Mouse (Mus musculus): Measurements from ENCODE around the gene Ppp2r5a. TPM values are rescaled to one million over a fixed set of nuclear protein-coding genes. Genes with fewer than 3 reads are reported as not detected.

The Ppp2r5a gene
- total RNA-seq, 2 experiments from 2014 or later, result 90.7 to 95.0 TPM

DNA sequence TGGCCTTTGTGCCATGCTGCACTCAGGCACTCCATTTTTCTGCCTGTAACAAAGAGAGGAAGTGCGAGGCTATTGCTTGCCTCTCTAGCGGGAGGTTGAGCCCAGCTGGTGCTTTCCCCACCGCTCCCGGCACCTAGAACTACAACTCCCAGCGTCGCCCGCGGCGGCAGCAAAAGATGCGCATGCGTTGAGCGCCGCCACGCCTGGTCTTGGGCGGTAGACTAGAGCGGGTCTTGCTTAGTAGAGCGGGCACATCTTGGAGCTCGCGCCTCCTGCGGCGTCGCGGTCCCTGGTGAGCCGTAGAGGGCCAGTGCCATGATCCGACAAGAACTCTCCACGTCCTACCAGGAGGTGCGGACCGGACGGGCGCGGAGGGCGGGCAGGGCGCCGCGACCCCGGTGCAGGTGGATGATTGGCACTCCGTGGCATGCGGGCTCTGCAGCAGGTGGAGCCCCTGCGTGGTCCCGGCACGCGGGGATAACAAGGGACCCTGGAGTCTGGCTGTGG lies 77.3 kb downstream of the Ppp2r5a start, which contains the start of gene Tmem206:
TSS of gene Tmem206 (plus strand) at position 187 of the 507 bp plus-strand sequence.
- peak; percentile 96 for DNase-seq

GRCm38 (mm10) chr1:191324733-191325590 lies 78.1 kb downstream of the Ppp2r5a start:
- no peak for DNase-seq

DNA sequence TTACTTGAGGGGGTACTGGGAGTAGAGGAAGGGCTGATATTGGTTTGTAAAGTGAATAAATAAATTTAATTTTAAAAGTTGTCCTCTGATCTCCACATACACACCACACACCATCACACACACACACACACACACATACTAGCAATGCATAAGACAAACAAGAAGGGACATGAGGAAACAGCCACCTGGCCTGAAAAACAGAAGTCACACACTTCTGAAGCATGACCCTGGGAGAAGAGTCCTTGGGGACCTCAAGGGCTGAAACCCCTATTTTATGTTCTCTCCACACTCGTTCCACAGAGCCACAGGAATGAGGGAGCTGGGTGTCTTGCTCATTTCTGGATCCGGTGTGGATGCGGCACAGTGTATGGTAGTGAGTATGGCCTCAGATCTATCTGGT lies 79.7 kb downstream of the Ppp2r5a start:
- DNase-seq, result no peak

- DNase-seq, result no peak
Observed at GRCm38 (mm10) chr1:191318686-191319085, 84.4 kb downstream of the Ppp2r5a start.

DNA sequence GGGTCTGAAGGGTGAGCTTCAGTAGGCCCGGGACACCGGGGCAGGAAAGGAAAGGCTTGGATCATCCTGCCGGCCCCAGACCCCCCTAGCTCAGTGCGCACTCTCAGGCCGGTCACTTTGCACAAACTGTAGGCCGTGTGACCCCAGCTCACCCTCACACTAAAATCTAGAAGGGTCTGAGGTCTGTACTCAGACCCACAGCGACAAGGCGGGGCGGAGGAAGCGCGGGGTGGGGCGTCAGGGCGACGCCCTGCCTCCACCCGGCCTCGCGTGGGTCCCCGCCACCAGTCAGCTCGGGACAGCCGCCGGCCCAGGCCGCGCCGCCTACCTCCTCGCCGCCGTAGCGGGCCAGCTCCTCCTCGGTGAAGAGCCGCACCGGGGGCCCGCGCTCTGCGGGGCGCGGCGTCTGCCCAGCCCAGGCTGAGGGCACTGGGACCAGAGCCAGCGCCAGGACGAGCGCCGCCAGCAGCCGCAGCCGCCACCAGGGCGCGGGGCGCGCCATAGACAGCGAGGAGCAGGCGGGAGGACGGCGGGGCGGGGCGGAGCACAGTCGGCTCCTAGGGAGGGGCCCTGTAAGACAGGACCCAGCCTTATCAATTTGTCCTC lies 85.4 kb downstream of the Ppp2r5a start, which contains the start of gene Nenf:
TSS of gene Nenf (minus strand) at position 604 of the 606 bp plus-strand sequence.
- peak; percentile 84 for DNase-seq

DNA sequence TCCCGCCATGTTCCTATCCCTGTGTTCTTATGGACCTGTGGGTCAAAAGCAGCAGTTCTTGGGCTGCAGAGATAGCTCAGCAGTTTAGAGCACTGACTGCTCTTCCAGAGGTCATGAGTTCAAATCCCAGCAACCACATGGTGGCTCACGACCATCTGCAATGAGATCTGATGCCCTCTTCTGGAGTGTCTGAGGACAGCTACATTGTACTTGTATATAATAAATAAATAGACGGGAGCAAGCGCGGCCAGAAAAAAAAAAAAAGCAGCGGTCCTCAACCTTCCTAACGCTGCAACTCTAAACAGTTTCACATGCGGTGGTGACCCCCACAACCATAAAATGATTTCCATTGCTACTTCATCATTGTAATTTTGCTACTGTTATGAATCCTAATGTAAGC lies 86.3 kb downstream of the Ppp2r5a start:
- DNase-seq, result no peak

GRCm38 (mm10) chr1:191313926-191314325 lies 89.1 kb downstream of the Ppp2r5a start:
- no peak for DNase-seq

- DNase-seq, result no peak
Observed at GRCm38 (mm10) chr1:191313158-191313557, 89.9 kb downstream of the Ppp2r5a start.

DNA sequence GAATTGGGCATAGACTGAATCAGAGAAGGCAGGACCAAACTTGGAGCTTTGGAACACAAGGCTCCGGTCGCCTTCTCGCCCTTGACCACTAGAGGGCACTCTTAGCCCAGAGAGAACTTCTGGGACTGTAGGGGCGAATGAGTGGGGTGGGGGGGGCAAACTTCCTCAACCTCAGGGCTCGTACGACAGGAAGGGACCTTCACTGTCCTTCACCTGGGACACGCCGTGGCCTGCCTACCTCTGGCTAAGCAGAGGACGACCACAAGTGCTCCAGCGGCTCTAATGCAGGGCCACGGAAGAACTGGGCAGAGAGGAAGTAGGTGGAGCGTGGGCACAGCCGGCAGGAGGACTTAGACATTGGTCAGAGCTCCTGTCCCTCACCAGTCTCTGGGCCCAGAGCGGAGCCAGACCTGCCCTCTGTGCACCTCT lies 90.5 kb downstream of the Ppp2r5a start:
- DNase-seq, result peak; percentile 91

GRCm38 (mm10) chr1:191311296-191311898 lies 91.7 kb downstream of the Ppp2r5a start:
- no peak for DNase-seq

DNA sequence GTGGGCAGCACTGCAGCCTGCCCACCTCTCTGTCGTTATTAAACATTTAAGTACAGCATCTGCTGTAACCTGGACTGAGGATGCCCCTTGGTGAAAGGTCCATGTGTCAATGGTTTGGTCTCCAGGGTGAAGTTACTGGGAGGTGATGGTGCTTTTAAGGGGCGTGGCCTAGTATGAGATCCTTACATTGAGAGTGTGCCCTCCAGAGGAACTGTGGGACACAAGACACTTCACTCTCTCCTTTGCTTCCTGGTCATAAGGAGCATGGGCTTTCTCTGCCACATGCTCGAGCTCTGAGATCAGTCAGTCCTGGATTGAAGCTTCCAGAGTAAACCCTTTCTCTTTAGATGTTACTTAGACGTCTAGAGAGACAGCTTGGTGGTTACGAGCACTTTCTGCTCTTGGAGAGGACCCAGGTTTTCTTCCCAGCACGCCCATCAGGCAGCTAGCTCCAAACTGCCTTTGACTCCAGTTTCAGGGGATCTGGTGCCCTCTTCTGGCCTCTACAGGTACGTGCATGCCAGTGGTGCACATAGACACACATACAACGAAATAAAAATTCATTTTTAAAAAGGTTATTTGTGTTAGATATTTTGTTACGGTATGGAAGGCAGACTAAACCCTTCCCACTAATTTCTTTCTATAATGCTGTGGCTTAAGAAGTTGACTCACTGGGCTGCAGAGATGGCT lies 95.2 kb downstream of the Ppp2r5a start:
- DNase-seq, result no peak

- DNase-seq, result no peak
Observed at GRCm38 (mm10) chr1:191306316-191306715, 96.8 kb downstream of the Ppp2r5a start.

DNA sequence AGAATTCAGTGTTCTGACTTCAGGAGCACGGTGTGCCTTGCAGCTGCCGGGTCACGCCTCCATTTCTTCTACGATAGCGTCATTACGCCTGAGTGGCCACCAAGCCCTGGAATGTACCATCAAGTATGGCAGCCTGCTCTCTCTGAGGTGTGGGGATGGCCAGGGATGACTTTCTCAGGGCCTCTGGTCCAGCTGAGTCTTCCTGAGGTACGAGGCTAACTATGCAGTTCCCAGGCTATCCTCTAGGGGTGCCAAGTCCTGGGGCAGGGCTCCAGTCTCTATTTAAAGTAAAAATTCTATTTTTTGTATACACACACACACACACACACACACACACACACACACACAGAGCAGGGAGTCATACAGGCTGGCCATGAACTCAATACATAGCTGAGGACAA lies 97.5 kb downstream of the Ppp2r5a start:
- no peak for DNase-seq

DNA sequence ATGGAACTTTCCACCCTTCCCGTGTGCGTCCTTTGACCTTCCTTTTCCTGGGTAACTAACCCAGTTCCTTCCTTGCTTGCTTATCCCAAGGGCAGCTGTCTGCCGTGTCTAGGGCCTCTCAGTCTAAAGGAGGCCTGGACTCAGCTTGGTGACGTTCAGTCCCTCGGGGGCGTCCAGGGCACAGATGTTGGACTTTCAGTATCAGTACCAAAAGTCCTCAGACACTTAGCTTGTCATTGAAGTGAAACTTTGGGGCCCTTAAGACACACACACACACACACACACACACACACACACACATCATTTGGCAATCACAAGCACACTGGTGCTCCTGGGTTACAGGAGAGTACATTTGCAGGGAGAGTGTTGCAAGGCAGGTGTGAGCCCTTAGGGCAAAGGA lies 98.9 kb downstream of the Ppp2r5a start:
- no peak for DNase-seq

DNA sequence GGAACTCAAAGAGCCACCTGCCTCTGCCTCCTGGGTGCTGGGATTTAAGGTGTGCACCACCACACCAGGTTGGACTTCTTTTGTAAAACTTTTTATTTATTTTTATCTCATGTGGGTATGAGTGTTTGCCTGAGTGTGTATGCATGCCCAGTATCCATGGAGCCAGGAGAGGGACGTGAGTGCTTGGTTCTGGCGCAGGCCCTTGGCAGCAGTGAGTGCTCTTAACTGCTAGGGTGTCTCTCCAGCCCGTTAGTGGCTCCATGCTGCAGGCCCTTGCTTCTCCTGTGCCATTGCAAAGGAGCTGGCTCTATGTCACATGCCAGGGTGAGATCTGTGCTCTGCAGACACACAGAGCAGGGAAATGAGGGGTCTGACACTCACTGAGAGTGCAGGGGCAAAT lies 99.3 kb downstream of the Ppp2r5a start:
- no peak for DNase-seq

Other genes with a start within 250 kb of the Ppp2r5a start
- not detected for gene Fam71a, start 238.5 kb downstream of the Ppp2r5a start, total RNA-seq (2021)
- 10 to 100 TPM; 15.9 to 22.2 TPM for gene Atf3, start 185.2 kb downstream of the Ppp2r5a start, total RNA-seq (2021)
- 100 to 1,000 TPM in 1 of 2 experiments, 10 to 100 TPM in 1; 97.3 to 103 TPM for gene Nenf, start 85.1 kb downstream of the Ppp2r5a start, total RNA-seq (2021)
- gene Tmem206, start 77.4 kb downstream of the Ppp2r5a start, total RNA-seq (2021), result 1 to 10 TPM; 5.6 to 6.6 TPM
- gene Dtl, start 172.3 kb upstream of the Ppp2r5a start, total RNA-seq (2021), result 10 to 100 TPM; 19.7 to 20.3 TPM
- gene Ints7, start 172.4 kb upstream of the Ppp2r5a start, total RNA-seq (2021), result 10 to 100 TPM; 34.7 to 38.0 TPM

Data from heart, postnatal 4 days (tissue).